Mouse (Mus musculus): ENCODE measurements around the gene Vax1. TPM values are rescaled to one million over a fixed set of nuclear protein-coding genes. Genes with fewer than 3 reads are reported as not detected.

Gene Vax1
- total RNA-seq, 2 experiments from 2014 or later: 2.0 to 2.4 TPM

Other genes with a start within 250 kb of the Vax1 start
- gene Eno4, start 226.6 kb downstream of the Vax1 start, total RNA-seq (2021): 1 to 10 TPM; 1.6 to 2.3 TPM
- 100 to 1,000 TPM; 195 to 201 TPM for gene Hspa12a, start 226.4 kb downstream of the Vax1 start, total RNA-seq (2021)
- 10 to 100 TPM; 18.7 to 19.7 TPM for gene Shtn1, start 94.0 kb downstream of the Vax1 start, total RNA-seq (2021)
- gene Kcnk18, start 49.2 kb upstream of the Vax1 start, total RNA-seq (2021): not detected
- under 1 TPM in 1 of 2 experiments, not detected in 1; 0.21 TPM for gene Slc18a2, start 90.8 kb upstream of the Vax1 start, total RNA-seq (2021)
- 100 to 1,000 TPM; 186 to 211 TPM for gene Rps12-ps3, start 152.2 kb upstream of the Vax1 start, total RNA-seq (2021)
- 10 to 100 TPM; 57.0 to 58.1 TPM for gene Pdzd8, start 175.7 kb upstream of the Vax1 start, total RNA-seq (2021)